Mouse (Mus musculus): ENCODE data around the gene 1700113H08Rik. TPM values are rescaled to one million over a fixed set of nuclear protein-coding genes. Genes with fewer than 3 reads are reported as not detected.

1700113H08Rik gene
- polyA plus RNA-seq, 1 experiment from 2014 or later, result 0.41 TPM

DNA sequence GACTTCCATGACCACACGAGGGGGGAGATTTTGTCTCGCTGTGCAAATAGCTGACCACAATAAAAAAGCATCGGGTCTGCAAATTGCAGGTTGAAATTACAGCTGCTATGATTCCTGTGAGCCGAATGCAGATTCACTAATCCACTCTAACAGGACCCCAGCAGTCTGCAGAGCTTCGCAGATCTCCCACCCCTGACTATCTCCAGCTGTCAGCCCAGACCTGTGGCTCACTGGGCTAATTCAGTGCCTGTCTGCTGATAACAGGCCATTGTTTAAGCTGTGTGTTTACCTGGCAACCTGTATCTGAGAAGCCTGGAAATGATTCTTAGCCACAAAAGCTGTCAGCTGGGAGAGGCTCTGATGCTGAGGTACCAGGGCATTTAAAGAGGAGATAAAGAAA is 20.8 kb upstream of the 1700113H08Rik start:
- Histone ChIP-seq H3K27ac (no peak overlapping the region), H3K4me1 (peaks cover 14% of the 10 kb centered on the region), H3K9ac (no peak overlapping the region), H3K4me2 (replicated peaks) (no peak overlapping the region), H3K9me3 (no peaks in the 10 kb centered on the region), H3K4me3 (no peak overlapping the region), H3K36me3 (no peaks in the 10 kb centered on the region), H3K27me3 (replicated peaks) (no peaks in the 10 kb centered on the region; the same call in 1 of the 2 replicates)
- WGBS, result 30% methylated on average over 5 of the region's 5 CpGs
- ATAC-seq (ENCODE audit: low FRiP score, low read depth), result no peak

DNA sequence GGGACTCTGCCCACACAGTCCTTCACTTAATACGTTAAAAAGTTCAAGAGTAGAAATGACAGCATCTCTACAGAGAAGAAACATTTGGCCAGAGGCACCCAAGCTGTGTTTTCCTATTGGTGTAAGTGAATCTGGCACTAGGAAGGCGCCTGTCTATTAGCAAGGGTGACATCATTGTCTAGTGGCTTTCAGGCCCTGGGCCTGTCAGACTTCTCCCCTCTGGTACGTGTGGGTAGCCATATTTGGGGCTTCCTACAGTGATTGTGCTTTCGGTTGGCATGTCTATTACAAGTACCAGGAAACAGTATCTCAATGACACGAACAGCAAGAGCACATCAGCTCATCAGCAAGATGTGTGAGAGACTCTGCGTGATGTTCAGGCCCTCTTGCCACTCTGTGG is 18.5 kb upstream of the 1700113H08Rik start:
- Histone ChIP-seq H3K4me3 (no peak overlapping the region), H3K4me1 (peaks cover 14% of the 10 kb centered on the region), H3K4me2 (replicated peaks) (no peak overlapping the region), H3K9ac (no peak overlapping the region), H3K27ac (no peak overlapping the region), H3K9me3 (no peaks in the 10 kb centered on the region), H3K27me3 (replicated peaks) (no peaks in the 10 kb centered on the region; the same call in 1 of the 2 replicates), H3K36me3 (no peaks in the 10 kb centered on the region)
- 93% methylated on average over 6 of the region's 6 CpGs for WGBS
- ATAC-seq (ENCODE audit: low FRiP score, low read depth), result no peak

DNA sequence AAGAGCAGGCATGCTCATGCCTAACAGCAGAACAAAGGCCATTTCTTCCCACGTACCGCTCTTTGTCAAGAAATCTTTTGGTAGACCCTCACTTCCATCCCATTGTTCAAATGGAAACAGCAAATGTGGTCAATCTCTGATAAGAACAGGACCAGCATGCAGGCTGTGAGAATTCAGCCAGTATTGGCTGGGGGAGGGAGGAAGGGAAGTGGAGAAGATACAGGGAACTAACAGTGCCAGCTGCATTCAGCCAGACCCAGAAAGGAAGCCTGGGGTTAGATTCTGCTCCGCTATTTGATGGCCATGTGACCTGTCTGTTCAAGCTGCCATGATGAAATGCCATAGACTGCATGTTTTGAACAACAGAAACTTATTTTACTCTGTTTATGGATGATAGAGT is 18.0 kb upstream of the 1700113H08Rik start:
- Histone ChIP-seq H3K4me2 (replicated peaks) (no peak overlapping the region), H3K9me3 (no peaks in the 10 kb centered on the region), H3K4me3 (no peak overlapping the region), H3K36me3 (no peaks in the 10 kb centered on the region), H3K9ac (no peak overlapping the region), H3K27me3 (replicated peaks) (no peaks in the 10 kb centered on the region; the same call in 1 of the 2 replicates), H3K4me1 (peaks cover 14% of the 10 kb centered on the region), H3K27ac (no peak overlapping the region)
- 85% methylated on average over 3 of the region's 3 CpGs for WGBS
- no peak for ATAC-seq (ENCODE audit: low FRiP score, low read depth)

DNA sequence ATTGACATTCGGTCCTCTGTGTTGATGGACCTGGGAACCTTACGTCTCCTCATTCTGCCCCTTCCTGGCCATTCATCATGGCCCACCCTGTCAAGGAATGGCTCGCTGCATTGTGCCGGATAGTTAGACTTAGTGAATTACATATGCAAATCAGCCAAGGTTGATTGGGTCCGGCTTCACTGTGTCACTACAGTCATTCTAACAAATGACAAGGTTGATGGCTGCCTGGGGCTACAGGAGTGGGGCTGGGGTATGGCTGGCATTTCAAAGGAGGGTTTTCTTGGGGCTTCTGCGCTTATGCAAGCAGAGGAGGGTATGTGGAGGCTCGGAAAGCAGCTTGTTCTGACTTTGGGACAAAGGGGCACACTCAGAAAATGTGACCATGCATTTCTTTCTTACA is 16.6 kb upstream of the 1700113H08Rik start:
- ATAC-seq (ENCODE audit: low FRiP score, low read depth), result peak; percentile 39; the same call in 1 of the 2 replicates
- Histone ChIP-seq H3K27me3 (replicated peaks) (no peaks in the 10 kb centered on the region; the same call in 1 of the 2 replicates), H3K4me3 (no peak overlapping the region), H3K9ac (no peak overlapping the region), H3K4me2 (replicated peaks) (no peak overlapping the region), H3K27ac (no peak overlapping the region), H3K4me1 (peaks cover 7% of the 10 kb centered on the region), H3K9me3 (no peaks in the 10 kb centered on the region), H3K36me3 (no peaks in the 10 kb centered on the region)
- 62% methylated on average over 7 of the region's 7 CpGs for WGBS

DNA sequence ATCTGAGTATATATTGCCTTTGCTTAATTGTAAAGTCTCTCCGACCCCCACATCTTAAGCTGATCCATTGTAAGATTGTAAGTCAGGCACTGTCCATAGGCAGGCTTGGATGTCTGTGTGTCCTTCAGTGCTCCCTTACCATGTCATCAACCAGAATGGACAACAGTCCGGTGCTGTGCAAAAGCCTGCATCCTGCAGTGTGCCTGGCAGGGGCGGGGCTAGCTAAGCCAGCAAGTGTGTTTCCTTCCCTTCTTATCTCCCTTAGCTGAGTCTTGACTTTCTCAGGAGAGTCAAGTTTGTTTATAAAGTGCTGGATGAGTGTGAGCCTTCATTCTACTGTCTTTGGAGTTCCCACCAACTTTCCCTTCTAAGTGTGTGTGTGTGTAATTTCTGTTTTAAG is 12.6 kb upstream of the 1700113H08Rik start:
- H3K9ac ChIP-seq, result no peak overlapping the region
- H3K4me2 ChIP-seq (replicated peaks), result no peak overlapping the region
- H3K4me3 ChIP-seq, result no peak overlapping the region
- peaks cover 3% of the 10 kb centered on the region; the same call in 1 of the 2 replicates for H3K4me1 ChIP-seq
- 77% methylated on average over 3 of the region's 3 CpGs for WGBS
- H3K27me3 ChIP-seq (replicated peaks), result no peaks in the 10 kb centered on the region
- H3K27ac ChIP-seq, result no peak overlapping the region
- no peaks in the 10 kb centered on the region for H3K36me3 ChIP-seq
- ATAC-seq (ENCODE audit: low FRiP score, low read depth), result no peak
- no peaks in the 10 kb centered on the region for H3K9me3 ChIP-seq

DNA sequence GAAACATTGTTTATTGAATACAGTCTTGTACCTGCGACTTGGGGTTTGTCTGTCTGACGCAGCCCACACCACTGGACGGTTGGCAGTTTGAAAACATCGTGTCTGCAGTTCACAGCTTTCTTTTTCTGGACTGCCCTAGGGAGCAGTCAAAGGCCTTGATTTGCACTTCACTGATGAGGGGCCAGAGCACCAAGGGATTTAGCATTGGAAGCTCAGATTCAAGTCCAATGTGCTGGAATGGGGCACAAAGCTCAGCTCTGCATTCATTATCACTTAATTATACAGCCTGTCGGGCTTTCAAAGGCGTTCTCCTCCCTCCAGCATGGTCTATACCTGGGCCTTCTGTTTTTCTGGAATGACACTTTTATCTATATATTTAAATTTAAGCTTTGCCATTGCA is 11.4 kb upstream of the 1700113H08Rik start:
- H3K4me3 ChIP-seq, result no peak overlapping the region
- WGBS, result 15% methylated on average over 6 of the region's 6 CpGs
- peaks cover 3% of the 10 kb centered on the region; the same call in 1 of the 2 replicates for H3K4me1 ChIP-seq
- ATAC-seq (ENCODE audit: low FRiP score, low read depth), result no peak
- no peaks in the 10 kb centered on the region for H3K9me3 ChIP-seq
- no peaks in the 10 kb centered on the region for H3K27me3 ChIP-seq (replicated peaks)
- H3K27ac ChIP-seq, result no peak overlapping the region
- no peak overlapping the region for H3K9ac ChIP-seq
- H3K36me3 ChIP-seq, result no peaks in the 10 kb centered on the region
- no peak overlapping the region for H3K4me2 ChIP-seq (replicated peaks)

DNA sequence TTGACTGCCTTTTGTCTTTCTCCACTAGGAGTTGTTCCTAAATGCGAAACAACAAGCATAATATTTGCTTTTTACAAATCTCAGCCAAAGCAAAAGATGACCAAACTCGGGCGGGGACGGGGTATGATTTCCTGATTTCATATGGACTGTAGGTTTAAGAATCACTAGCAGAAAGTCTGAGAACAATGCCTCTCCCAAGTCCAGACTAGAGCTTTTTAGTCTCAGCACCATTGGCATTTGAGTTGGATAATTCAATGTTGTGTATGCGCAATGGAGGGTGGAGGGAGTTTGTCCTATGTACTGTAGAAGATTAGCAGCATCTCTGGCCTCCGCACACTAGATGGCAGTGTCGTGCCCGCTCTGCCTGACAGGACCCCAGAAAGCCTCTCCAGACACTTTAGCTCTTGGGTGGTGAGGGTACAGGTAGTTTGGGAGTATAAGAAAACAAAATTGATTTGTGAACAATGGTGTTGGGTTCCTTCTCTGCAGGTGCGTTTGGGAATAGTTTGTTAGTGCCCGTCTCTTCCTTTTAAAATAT is 10.8 kb upstream of the 1700113H08Rik start:
- no peak overlapping the region for H3K9ac ChIP-seq
- ATAC-seq (ENCODE audit: low FRiP score, low read depth), result no peak
- H3K4me3 ChIP-seq, result no peak overlapping the region
- WGBS, result 85% methylated on average over 10 of the region's 10 CpGs
- H3K4me1 ChIP-seq, result peaks cover 3% of the 10 kb centered on the region; the same call in 1 of the 2 replicates
- no peaks in the 10 kb centered on the region for H3K36me3 ChIP-seq
- H3K27ac ChIP-seq, result no peak overlapping the region
- H3K4me2 ChIP-seq (replicated peaks), result no peak overlapping the region
- H3K9me3 ChIP-seq, result no peaks in the 10 kb centered on the region
- no peaks in the 10 kb centered on the region for H3K27me3 ChIP-seq (replicated peaks)

DNA sequence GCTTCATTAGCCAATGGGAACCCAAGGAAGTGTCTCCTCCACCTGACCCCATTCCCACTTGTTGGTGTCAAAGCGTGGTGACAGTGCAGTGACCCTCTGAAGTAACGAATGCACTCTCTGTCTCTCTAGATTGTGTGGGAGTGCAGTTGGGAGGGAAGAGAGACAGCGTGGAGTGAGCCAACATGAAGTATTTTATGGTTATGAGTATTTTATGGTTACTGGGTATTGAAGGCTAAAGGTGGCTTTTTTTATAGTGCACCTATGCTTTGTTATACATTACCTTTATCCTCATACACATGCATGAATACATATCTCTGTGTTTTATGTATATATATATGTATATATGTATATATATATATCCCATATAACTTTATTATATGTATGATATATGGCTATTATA is 8.7 kb upstream of the 1700113H08Rik start:
- ATAC-seq (ENCODE audit: low FRiP score, low read depth), result no peak
- no peaks in the 10 kb centered on the region for H3K9me3 ChIP-seq
- peaks cover 3% of the 10 kb centered on the region; the same call in 1 of the 2 replicates for H3K4me1 ChIP-seq
- H3K9ac ChIP-seq, result no peak overlapping the region
- WGBS, result 82% methylated on average over 3 of the region's 3 CpGs
- H3K4me2 ChIP-seq (replicated peaks), result no peak overlapping the region
- no peaks in the 10 kb centered on the region for H3K36me3 ChIP-seq
- H3K27me3 ChIP-seq (replicated peaks), result no peaks in the 10 kb centered on the region; the same call in 1 of the 2 replicates
- no peak overlapping the region for H3K4me3 ChIP-seq
- no peak overlapping the region for H3K27ac ChIP-seq

DNA sequence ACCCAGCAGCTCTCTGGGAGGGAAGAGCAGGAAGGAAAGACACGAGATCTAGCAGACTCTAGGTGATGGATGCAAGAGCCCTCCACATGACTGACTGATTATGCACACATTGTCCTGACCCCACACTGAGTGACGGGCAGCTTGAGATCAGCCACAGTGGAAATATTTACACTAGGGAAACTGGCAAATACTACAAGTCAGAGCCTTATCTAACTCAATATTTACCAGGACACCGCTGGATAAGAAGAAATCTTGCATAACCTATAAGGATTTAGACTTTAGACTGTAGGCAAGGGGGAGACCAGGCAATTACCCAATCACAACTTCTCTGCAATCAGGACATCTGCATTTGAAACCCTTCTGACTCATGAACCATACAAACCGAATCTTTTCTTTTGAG is 6.1 kb upstream of the 1700113H08Rik start:
- no peak overlapping the region for H3K9ac ChIP-seq
- no peaks in the 10 kb centered on the region for H3K36me3 ChIP-seq
- H3K27ac ChIP-seq, result no peak overlapping the region
- 70% methylated on average over 4 of the region's 4 CpGs for WGBS
- H3K27me3 ChIP-seq (replicated peaks), result no peaks in the 10 kb centered on the region; the same call in 1 of the 2 replicates
- H3K4me3 ChIP-seq, result no peak overlapping the region
- H3K9me3 ChIP-seq, result no peaks in the 10 kb centered on the region
- no peak for ATAC-seq (ENCODE audit: low FRiP score, low read depth)
- no peaks in the 10 kb centered on the region for H3K4me1 ChIP-seq
- H3K4me2 ChIP-seq (replicated peaks), result no peak overlapping the region

DNA sequence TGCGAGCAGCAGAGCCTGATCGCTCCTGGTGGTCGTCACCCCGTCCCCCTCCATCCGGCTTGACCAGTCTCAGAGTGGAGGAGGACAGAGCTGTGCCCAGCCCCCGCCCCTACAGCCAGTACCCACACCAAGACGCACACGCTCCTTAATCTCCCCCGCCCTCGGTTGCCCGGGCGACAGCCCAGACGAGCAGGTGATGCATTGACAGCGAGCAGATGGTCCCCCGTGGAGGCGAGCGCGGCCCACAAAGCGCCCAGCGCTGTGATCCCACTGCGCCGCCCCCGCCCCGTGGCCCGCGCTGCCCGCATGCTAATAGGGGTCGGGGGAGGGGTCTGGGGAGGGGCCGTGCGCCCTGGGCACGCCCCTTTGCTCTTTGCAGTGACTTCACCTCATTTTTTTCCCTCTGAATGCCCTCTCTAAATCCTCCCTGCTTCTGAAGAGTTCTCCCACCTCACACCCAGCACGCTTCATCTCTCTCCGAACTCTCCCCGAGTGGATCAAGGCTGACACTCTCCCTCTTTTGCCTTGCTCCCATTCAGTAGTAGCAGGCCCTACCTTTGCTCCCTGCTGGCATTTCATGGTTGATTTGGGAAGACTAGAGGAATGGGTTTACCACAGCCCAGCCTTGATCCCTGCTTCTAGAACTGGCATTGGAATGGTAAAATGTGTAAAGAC is 543 bp downstream of the 1700113H08Rik start:
- H3K27me3 ChIP-seq (replicated peaks), result no peaks in the 10 kb centered on the region; the same call in 1 of the 2 replicates
- H3K4me3 ChIP-seq, result peak overlapping the region; percentile 41
- peak; percentile 95 for ATAC-seq (ENCODE audit: low FRiP score, low read depth)
- under 1% methylated on average over 34 of the region's 34 CpGs for WGBS
- H3K27ac ChIP-seq, result peak overlapping the region; percentile 84
- H3K4me1 ChIP-seq, result peaks cover 14% of the 10 kb centered on the region
- H3K36me3 ChIP-seq, result no peaks in the 10 kb centered on the region
- peak overlapping the region; percentile 77 for H3K4me2 ChIP-seq (replicated peaks)
- H3K9ac ChIP-seq, result peak overlapping the region; percentile 55
- H3K9me3 ChIP-seq, result no peaks in the 10 kb centered on the region

DNA sequence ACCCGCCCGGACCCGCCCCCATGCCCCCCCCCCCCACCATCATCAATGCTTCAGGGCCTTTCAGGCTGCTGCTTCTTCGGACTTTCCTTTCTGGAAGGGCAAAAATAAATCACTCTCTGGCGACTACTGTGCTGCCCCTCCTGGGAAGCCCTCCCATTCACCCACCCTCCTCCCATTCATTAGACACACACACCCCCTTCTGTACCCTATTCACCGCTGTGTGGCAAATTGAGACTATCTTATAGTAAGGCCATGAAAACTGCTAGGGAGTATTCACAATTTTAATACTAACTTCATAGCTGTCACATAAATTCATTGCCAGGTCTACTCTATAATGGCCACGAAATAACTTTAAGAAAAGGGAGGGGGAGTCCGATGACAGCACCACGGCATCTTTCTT is 1.1 kb downstream of the 1700113H08Rik start:
- Histone ChIP-seq H3K9me3 (no peaks in the 10 kb centered on the region), H3K4me1 (peaks cover 14% of the 10 kb centered on the region), H3K4me2 (replicated peaks) (peak overlapping the region; percentile 77), H3K4me3 (peak overlapping the region; percentile 41; the same call in 1 of the 2 replicates), H3K36me3 (no peaks in the 10 kb centered on the region), H3K9ac (peak overlapping the region; percentile 55; the same call in 1 of the 2 replicates), H3K27ac (peak overlapping the region; percentile 84), H3K27me3 (replicated peaks) (no peaks in the 10 kb centered on the region; the same call in 1 of the 2 replicates)
- ATAC-seq (ENCODE audit: low FRiP score, low read depth), result peak; percentile 86
- 5% methylated on average over 8 of the region's 9 CpGs for WGBS

DNA sequence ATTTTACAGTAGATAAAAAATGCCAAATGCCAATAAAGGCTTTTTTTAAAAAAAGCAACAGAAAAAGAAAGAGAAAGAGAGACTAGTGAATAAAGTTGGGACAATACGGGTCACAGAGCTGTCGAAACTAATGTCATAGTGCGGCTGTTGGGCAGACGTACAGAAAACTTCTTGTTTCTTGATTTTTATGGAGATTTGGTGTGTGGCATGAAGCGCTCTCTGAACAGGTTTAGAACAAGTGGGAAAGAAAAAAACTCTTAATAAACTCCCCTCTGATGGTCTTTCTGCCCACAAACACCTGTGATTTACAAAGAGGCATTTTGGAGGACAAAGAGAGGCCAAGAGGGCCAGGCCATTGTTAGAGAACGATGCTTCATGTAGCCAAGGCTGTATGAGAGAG is 1.6 kb downstream of the 1700113H08Rik start:
- H3K4me2 ChIP-seq (replicated peaks), result no peak overlapping the region
- no peak overlapping the region for H3K9ac ChIP-seq
- H3K27ac ChIP-seq, result no peak overlapping the region
- peaks cover 14% of the 10 kb centered on the region for H3K4me1 ChIP-seq
- H3K27me3 ChIP-seq (replicated peaks), result no peaks in the 10 kb centered on the region
- no peak overlapping the region for H3K4me3 ChIP-seq
- WGBS, result 21% methylated on average over 6 of the region's 6 CpGs
- no peaks in the 10 kb centered on the region for H3K36me3 ChIP-seq
- ATAC-seq (ENCODE audit: low FRiP score, low read depth), result no peak
- H3K9me3 ChIP-seq, result no peaks in the 10 kb centered on the region
